Mouse (Mus musculus) midbrain, embryonic 12.5 days (tissue): ENCODE results near the gene Fam83e. TPM values are rescaled to one million over a fixed set of nuclear protein-coding genes. Genes with fewer than 3 reads are reported as not detected.

ENCODE experiments used
- ATAC-seq: fragments of 200-750 bp; cut with Nextera tagmentation; 2 replicates; pipeline ENCODE4 v1.8.0; 2017; ENCODE audit warnings: low read depth, moderate TSS enrichment, moderate library complexity; ENCODE audit not compliant: low FRiP score
- H3K27ac ChIP-seq: fragments of 300-500 bp; sonication (generic); replicated peaks from 2 replicates; pipeline ENCODE4 v1.5.1; 2016; ENCODE audit warnings: mild to moderate bottlenecking
- H3K27me3 ChIP-seq: fragments of 300-500 bp; sonication (generic); 2 replicates; pipeline ENCODE4 v1.6.1; 2016; ENCODE audit warnings: mild to moderate bottlenecking
- H3K36me3 ChIP-seq: fragments of 300-500 bp; sonication (generic); 2 replicates; pipeline ENCODE4 v1.6.1; 2016
- H3K4me1 ChIP-seq: fragments of 300-500 bp; sonication (generic); 2 replicates; pipeline ENCODE4 v1.6.1; 2016
- H3K4me2 ChIP-seq: fragments of 300-500 bp; sonication (generic); replicated peaks from 2 replicates; pipeline ENCODE4 v1.6.1; 2016; ENCODE audit warnings: mild to moderate bottlenecking, moderate library complexity
- H3K4me3 ChIP-seq: fragments of 300-500 bp; sonication (generic); 2 replicates; pipeline ENCODE4 v1.5.1; 2016; ENCODE audit warnings: mild to moderate bottlenecking
- H3K9ac ChIP-seq: fragments of 300-500 bp; sonication (generic); replicated peaks from 2 replicates; pipeline ENCODE4 v1.6.1; 2016; ENCODE audit warnings: mild to moderate bottlenecking, moderate library complexity
- H3K9me3 ChIP-seq: fragments of 300-500 bp; sonication (generic); 2 replicates; pipeline ENCODE4 v1.6.1; 2016; ENCODE audit warnings: mild to moderate bottlenecking
- WGBS: fragments of 180-500 bp; shearing (Covaris S2); methylation state at CpG from one replicate; pipeline ENCODE4 v1.1.7; 2016; 5-methylcytosine and 5-hydroxymethylcytosine counted together
- polyA plus RNA-seq: library from polyadenylated mRNA; unstranded; fragments of >200 nt; fragmentation: Nextera tagmentation; extraction: Ambion mirVana; gene quantifications from 2 replicates; pipeline ENCODE4 v1.2.1, GENCODE M21; 2016

Gene Fam83e
- polyA plus RNA-seq, 1 experiment from 2014 or later: 1.6 TPM

- no peak for ATAC-seq
- WGBS: 57% methylated on average over 9 of the region's 10 CpGs
- no peak overlapping the region for H3K27ac ChIP-seq
- H3K4me2 ChIP-seq: no peak overlapping the region
- no peaks in the 10 kb centered on the region; the same call in 1 of the 2 replicates for H3K27me3 ChIP-seq
- no peaks in the 10 kb centered on the region for H3K9me3 ChIP-seq
- no peaks in the 10 kb centered on the region for H3K36me3 ChIP-seq
- 0 out of 2 replicates have a peak overlapping the region, but pooled peaks have one; percentile 24 for H3K9ac ChIP-seq
- H3K4me1 ChIP-seq: no peaks in the 10 kb centered on the region
- H3K4me3 ChIP-seq: no peak overlapping the region
These were observed 28.4 kb downstream of the Fam83e start for GRCm38 (mm10) chr7:45749401-45749800.

- WGBS: 81% methylated on average over 9 of the region's 9 CpGs
- no peak overlapping the region for H3K4me2 ChIP-seq
- no peak for ATAC-seq
- H3K9ac ChIP-seq: no peak overlapping the region
- no peaks in the 10 kb centered on the region for H3K9me3 ChIP-seq
- no peak overlapping the region for H3K27ac ChIP-seq
- H3K27me3 ChIP-seq: no peaks in the 10 kb centered on the region; the same call in 1 of the 2 replicates
- no peaks in the 10 kb centered on the region for H3K4me1 ChIP-seq
- no peak overlapping the region for H3K4me3 ChIP-seq
- H3K36me3 ChIP-seq: no peaks in the 10 kb centered on the region
These were observed 29.1 kb downstream of the Fam83e start for GRCm38 (mm10) chr7:45750162-45750561.

GRCm38 (mm10) chr7:45755703-45756102, 34.7 kb downstream of the Fam83e start:
- Histone ChIP-seq H3K36me3 (no peaks in the 10 kb centered on the region), H3K9me3 (no peaks in the 10 kb centered on the region), H3K27me3 (peaks cover 29% of the 10 kb centered on the region), H3K27ac (no peak overlapping the region), H3K4me2 (no peak overlapping the region), H3K4me3 (no peak overlapping the region), H3K4me1 (peaks cover 6% of the 10 kb centered on the region; the same call in 1 of the 2 replicates), H3K9ac (no peak overlapping the region)
- WGBS: 66% methylated on average over 6 of the region's 6 CpGs
- ATAC-seq: no peak

DNA sequence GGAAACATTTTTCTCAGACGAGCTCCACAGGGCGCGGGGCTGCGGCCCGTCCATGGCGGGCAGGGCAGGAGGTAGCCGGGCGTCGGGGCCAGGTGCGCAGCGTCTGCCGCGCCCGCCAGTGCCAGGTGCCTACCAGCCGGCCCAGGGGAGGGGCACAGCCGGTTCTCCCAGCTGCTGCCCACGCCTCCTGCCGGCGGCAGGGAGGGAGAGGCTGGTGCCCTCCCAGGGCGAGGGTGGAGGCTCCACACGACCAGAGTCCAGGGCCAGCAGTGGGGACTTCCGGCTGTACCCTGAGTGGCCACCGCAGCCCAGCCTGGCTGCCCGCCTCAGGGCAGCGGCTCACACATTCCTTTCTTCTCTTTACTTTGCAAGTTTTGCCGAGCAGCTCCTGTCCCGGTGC, 38.4 kb downstream of the Fam83e start:
- Histone ChIP-seq H3K27me3 (peaks cover 31% of the 10 kb centered on the region), H3K4me3 (peak overlapping the region; percentile 23; the same call in 1 of the 2 replicates), H3K9ac (no peak overlapping the region), H3K4me2 (peak overlapping the region; percentile 44), H3K9me3 (no peaks in the 10 kb centered on the region), H3K36me3 (no peaks in the 10 kb centered on the region), H3K27ac (no peak overlapping the region), H3K4me1 (peaks cover 6% of the 10 kb centered on the region; the same call in 1 of the 2 replicates)
- no peak for ATAC-seq
- 9% methylated on average over 26 of the region's 27 CpGs for WGBS

DNA sequence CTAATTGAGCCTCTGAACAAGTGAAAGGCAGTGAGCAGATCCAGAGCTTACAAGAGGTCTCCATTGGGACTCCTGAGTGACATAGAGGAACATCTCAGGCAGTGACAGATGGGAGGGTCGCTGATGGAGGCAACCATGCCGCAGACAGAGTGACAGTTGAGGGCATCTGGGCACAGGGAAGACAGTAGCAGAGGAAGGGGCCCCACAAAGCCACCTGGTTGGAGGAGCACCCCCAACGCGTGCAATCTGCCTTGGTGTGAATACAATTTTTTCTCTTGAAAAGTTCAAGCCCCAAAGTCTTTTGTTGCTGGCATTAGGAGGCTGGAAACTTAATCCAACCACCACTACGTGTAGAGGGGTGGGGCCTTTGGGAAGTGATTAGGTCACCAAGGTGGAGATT, 39.1 kb downstream of the Fam83e start:
- H3K9ac ChIP-seq: no peak overlapping the region
- no peak for ATAC-seq
- H3K4me1 ChIP-seq: peaks cover 6% of the 10 kb centered on the region; the same call in 1 of the 2 replicates
- no peaks in the 10 kb centered on the region for H3K9me3 ChIP-seq
- no peak overlapping the region for H3K4me2 ChIP-seq
- 71% methylated on average over 5 of the region's 5 CpGs for WGBS
- H3K27me3 ChIP-seq: peaks cover 31% of the 10 kb centered on the region
- no peaks in the 10 kb centered on the region for H3K36me3 ChIP-seq
- H3K4me3 ChIP-seq: no peak overlapping the region
- H3K27ac ChIP-seq: no peak overlapping the region

- no peaks in the 10 kb centered on the region for H3K4me1 ChIP-seq
- H3K9me3 ChIP-seq: no peaks in the 10 kb centered on the region
- no peak overlapping the region for H3K9ac ChIP-seq
- ATAC-seq: no peak
- no peaks in the 10 kb centered on the region for H3K27me3 ChIP-seq
- 62% methylated on average over 8 of the region's 8 CpGs for WGBS
- no peak overlapping the region for H3K4me2 ChIP-seq
- no peaks in the 10 kb centered on the region for H3K36me3 ChIP-seq
- no peak overlapping the region for H3K4me3 ChIP-seq
- H3K27ac ChIP-seq: no peak overlapping the region
These were observed 45.0 kb downstream of the Fam83e start for GRCm38 (mm10) chr7:45765995-45766394.

DNA sequence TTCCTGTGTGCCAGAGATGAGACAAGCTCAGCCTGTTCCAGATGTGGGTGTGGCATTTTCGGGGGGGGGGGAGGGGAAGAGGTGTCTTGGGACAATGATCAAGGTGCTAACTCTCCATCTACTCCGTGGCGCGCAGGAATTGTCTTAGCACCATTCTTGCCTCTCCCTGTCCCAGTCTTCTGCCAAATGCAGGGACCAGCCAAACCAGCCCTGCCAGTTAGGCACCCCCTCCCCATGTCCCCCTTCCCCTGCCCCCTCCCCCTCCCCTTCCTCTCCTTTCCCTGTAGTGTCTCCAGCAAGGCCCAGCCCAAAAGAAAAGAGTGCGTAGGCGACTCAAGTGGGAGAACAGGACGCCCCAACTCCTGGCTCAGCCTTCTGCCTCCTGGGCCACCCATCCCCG, 45.8 kb downstream of the Fam83e start:
- no peak overlapping the region for H3K4me2 ChIP-seq
- H3K9ac ChIP-seq: no peak overlapping the region
- no peaks in the 10 kb centered on the region for H3K9me3 ChIP-seq
- 62% methylated on average over 8 of the region's 8 CpGs for WGBS
- no peaks in the 10 kb centered on the region for H3K36me3 ChIP-seq
- no peak overlapping the region for H3K4me3 ChIP-seq
- no peaks in the 10 kb centered on the region for H3K27me3 ChIP-seq
- no peaks in the 10 kb centered on the region for H3K4me1 ChIP-seq
- ATAC-seq: no peak
- H3K27ac ChIP-seq: no peak overlapping the region

GRCm38 (mm10) chr7:45767500-45767899, 46.5 kb downstream of the Fam83e start:
- H3K4me1 ChIP-seq: no peaks in the 10 kb centered on the region

DNA sequence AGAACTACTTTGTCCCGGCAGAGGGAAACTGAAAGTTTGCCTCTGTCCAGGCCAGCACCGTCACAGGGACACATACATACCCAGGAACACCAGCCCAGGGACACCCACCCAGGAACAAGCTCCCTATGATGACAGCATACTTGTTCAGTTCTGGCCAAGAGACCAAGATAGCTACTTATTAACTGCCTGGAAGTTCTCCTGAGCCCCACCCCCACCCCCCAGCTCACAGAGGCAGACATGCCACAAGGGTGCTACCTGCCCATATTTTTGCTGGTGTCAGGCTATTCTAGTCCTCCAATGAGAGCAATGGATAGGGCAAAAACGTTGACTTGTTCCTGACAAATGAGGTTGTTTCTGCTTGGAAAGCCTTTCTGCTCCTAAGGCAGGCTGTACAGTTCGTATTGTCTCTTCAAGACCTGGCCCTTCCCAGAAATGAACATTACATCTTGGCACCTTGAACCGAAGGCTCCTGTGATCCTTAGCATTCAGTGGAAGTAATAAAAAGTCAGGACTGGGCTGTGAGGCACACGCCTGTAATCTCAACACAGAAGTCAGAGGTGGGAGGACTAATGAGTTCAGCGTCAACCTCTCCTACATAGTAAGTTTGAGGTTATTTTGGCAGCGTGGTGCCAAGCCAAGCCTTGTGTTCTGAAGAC, 49.5 kb downstream of the Fam83e start:
- H3K9me3 ChIP-seq: no peaks in the 10 kb centered on the region
- WGBS: 77% methylated on average over 8 of the region's 8 CpGs
- no peaks in the 10 kb centered on the region for H3K4me1 ChIP-seq
- H3K27me3 ChIP-seq: no peaks in the 10 kb centered on the region
- no peak overlapping the region for H3K4me2 ChIP-seq
- no peak overlapping the region for H3K9ac ChIP-seq
- no peak overlapping the region for H3K4me3 ChIP-seq
- no peak for ATAC-seq
- no peaks in the 10 kb centered on the region for H3K36me3 ChIP-seq
- H3K27ac ChIP-seq: no peak overlapping the region

More at GRCm38 (mm10) chr7:45767500-45767899, 46.5 kb downstream of the Fam83e start:
- no peak overlapping the region for H3K27ac ChIP-seq
- WGBS: 93% methylated on average over 6 of the region's 6 CpGs
- H3K9me3 ChIP-seq: no peaks in the 10 kb centered on the region
- H3K4me2 ChIP-seq: no peak overlapping the region
- H3K27me3 ChIP-seq: no peaks in the 10 kb centered on the region
- ATAC-seq: no peak
- H3K36me3 ChIP-seq: no peaks in the 10 kb centered on the region
- H3K4me3 ChIP-seq: no peak overlapping the region
- H3K9ac ChIP-seq: no peak overlapping the region

- Histone ChIP-seq H3K4me3 (no peak overlapping the region), H3K27me3 (no peaks in the 10 kb centered on the region), H3K4me1 (no peaks in the 10 kb centered on the region), H3K9ac (no peak overlapping the region), H3K36me3 (no peaks in the 10 kb centered on the region), H3K27ac (no peak overlapping the region), H3K9me3 (no peaks in the 10 kb centered on the region), H3K4me2 (no peak overlapping the region)
- WGBS: 63% methylated on average over 4 of the region's 4 CpGs
- no peak for ATAC-seq
These were observed 50.1 kb downstream of the Fam83e start for GRCm38 (mm10) chr7:45771101-45771500.

GRCm38 (mm10) chr7:45775237-45775636, 54.2 kb downstream of the Fam83e start:
- Histone ChIP-seq H3K27me3 (peaks cover 6% of the 10 kb centered on the region; the same call in 1 of the 2 replicates), H3K9me3 (no peaks in the 10 kb centered on the region), H3K27ac (no peak overlapping the region), H3K4me1 (peaks cover 8% of the 10 kb centered on the region), H3K4me2 (no peak overlapping the region), H3K4me3 (no peak overlapping the region), H3K9ac (no peak overlapping the region), H3K36me3 (no peaks in the 10 kb centered on the region)
- no peak for ATAC-seq
- 86% methylated on average over 7 of the region's 7 CpGs for whole genome bisulfite sequencing
